Mouse (Mus musculus): Measurements from ENCODE around the gene Ptprd. TPM values are rescaled to one million over a fixed set of nuclear protein-coding genes. Genes with fewer than 3 reads are reported as not detected.

Ptprd gene
- total RNA-seq, 2 experiments from 2014 or later, result 10.4 to 13.5 TPM

DNA sequence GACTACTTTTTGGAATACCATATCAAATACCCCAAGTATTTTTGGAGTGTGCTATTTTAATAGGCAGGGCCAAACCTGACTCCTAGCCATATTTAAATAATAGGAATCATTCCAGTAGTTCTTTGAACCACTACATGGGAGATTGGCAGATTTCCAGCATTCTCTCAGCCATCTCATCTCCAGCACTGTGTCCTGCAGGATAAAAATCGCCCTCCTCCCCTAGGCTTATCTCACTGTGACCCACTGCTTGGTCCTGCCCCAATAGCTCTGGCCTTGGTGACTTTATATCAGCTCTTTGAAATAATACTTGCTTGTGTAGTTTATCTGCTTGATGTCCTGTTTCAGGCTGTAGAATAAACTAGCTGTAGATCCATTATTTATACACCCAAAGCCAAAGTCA lies 1850.2 kb downstream of the Ptprd start:
- no peak for DNase-seq
- intact Hi-C loops (cut with DNase I), result no loop called here

DNA sequence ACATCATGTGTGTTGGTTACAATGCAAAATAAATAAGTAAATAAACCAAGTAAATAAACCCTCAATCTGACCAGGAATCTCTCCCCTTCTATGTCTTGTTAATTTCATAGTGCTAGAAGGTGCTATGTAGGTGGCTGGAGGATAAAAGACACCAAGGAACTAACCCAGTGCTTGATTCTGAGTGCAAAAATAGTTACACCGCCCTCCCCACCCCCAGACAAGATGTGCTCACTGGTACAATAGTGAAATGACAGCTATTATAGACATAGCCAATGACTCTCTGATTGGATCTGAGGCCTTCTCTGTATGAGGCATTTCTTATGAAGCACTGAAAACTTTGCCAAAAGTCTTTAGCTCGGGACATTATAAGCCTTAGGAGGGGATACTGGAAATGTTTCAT lies 1857.6 kb downstream of the Ptprd start:
- no peak for DNase-seq

GRCm38 (mm10) chr4:76352468-76352867 lies 1859.3 kb downstream of the Ptprd start:
- intact Hi-C loops (cut with DNase I), result no loop called here
- DNase-seq, result no peak

More for the DNA sequence above, 1857.6 kb downstream of the Ptprd start:
- intact Hi-C loops (cut with DNase I), result no loop called here

GRCm38 (mm10) chr4:76351201-76351979 lies 1860.4 kb downstream of the Ptprd start:
- no peak for DNase-seq
- intact Hi-C loops (cut with DNase I), result no loop called here

GRCm38 (mm10) chr4:76350241-76350962 lies 1861.4 kb downstream of the Ptprd start:
- intact Hi-C loops (cut with DNase I), result no loop called here
- DNase-seq, result no peak

DNA sequence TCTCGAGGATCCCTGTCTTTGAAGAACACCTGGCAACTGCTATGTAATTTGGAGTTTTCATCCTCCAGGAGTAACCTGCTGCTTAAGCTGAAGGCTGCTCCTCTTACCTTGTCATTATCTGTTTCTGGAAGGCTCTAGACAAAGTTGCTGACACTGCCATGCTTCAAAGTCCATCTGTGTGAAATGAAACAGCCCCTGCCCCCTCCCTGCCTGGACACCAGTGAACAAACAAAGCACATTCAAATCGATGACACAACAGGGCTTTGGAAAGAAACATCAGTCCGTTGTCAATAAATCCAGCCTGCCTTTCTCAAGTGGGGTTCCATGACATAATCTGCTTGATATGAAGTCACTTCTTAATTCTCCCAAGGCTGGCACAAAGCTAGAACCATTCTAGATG lies 1867.7 kb downstream of the Ptprd start:
- intact Hi-C loops (cut with DNase I), result no loop called here
- DNase-seq, result no peak

GRCm38 (mm10) chr4:76337926-76338325 lies 1873.8 kb downstream of the Ptprd start:
- no peak for DNase-seq
- intact Hi-C loops (cut with DNase I), result no loop called here

DNA sequence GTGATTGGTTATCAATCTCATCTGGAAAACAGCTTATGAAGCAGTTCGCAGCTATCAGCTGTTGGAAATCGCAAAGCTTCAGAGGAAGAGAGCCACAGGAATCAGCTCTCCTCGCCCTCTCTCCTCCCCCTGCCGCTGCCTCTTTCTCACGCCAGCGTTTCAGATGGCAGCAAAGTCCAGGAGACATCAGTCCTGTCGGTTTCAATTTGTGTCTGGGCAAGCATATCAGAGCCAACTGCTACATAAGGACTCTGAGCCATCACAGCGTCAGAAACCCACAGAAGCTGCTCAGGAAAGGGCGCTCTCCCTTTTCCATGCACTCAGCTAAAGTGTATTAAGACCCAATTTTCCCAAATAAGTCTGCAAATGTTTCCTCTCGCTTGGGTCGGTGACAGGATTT lies 1884.4 kb downstream of the Ptprd start:
- intact Hi-C loops (cut with DNase I), result no loop called here
- peak in 1 of 2 experiments; percentile 27 for DNase-seq

DNA sequence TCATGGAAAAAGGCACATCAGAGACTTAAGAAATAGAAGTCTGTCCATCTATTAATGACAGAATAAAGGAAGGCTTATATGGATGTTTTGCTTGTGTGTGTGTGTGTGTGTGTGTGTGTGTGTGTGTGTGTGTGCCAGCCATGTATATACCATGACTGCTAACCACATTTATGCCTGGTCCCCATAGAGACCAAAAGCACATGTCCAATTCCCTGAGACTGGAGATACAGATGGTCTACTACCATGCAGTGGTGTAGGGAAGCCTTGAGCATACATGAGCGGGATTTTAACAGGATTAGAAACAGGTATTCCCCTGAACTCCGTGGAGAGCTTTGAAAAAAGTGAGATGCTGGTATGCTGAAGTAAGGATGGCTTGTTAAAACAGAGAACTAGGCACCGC lies 1886.1 kb downstream of the Ptprd start:
- no peak for DNase-seq
- intact Hi-C loops (cut with DNase I), result no loop called here

DNA sequence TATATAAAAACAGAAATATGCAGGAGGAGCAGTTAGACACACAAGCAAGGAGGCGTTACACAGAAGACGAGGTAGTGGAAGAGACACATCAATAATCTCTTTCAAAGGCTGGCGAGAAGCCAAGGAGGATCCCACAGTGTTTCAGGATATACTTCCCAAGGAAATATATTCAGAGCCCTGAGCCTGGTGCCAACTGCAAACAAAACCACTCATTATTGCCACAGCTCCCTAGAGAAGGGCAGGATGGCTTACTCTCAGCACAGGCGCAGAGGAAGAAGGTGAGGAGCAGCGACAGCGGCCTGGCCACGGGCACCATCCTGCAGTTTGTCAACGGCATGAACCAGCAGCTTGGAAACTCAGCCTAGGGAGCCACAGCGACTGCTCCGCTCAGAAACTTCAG lies 1886.8 kb downstream of the Ptprd start:
- intact Hi-C loops (cut with DNase I), result no loop called here
- no peak for DNase-seq

DNA sequence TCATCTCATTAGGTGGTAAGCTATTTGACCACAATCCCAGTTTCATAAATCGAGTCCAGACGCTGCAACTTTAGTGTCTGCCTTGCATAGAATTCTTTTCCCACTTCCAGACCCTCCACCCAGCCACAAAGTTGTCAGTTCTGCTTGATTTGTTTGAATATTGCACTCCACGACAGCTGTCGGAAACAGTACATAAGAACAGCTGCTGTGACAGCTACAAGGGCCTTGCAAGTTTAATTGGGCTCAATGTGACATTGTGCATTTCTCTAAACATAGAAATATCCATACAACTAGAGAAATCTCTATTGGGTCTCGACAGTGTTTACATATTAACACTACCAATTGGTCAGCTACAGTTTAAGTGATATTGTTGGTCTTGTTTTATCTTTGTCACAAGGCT lies 1887.3 kb downstream of the Ptprd start:
- no peak for DNase-seq
- intact Hi-C loops (cut with DNase I), result no loop called here

- intact Hi-C loops (cut with DNase I), result no loop called here
Measured at GRCm38 (mm10) chr4:76319874-76320273, 1891.9 kb downstream of the Ptprd start.

DNA sequence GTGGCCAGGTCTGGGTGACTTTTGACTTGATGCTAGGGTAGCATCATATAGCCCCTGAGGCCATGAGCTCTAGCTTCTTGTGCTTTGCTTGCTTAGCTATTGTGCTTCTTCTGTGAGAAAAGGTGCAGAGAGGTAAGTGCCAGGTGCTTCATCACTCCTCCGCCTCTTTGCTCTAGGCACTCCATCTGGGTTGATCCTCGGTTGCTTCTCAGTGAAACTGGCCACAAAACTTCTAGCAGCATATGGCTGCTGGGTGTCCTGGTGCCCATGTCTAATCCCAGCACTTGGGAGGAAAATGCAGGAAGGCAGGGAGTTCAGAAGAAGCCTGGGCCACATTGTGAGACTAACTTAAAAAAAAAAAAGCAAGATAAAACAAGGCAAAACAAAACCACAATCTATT lies 1895.8 kb downstream of the Ptprd start:
- no peak for DNase-seq

More at GRCm38 (mm10) chr4:76319874-76320273, 1891.9 kb downstream of the Ptprd start:
- DNase-seq, result peak; percentile 7 to 8

GRCm38 (mm10) chr4:76313749-76314148 lies 1898.0 kb downstream of the Ptprd start:
- intact Hi-C loops (cut with DNase I), result no loop called here
- DNase-seq, result no peak

More for the DNA sequence above, 1895.8 kb downstream of the Ptprd start:
- intact Hi-C loops (cut with DNase I), result no loop called here

DNA sequence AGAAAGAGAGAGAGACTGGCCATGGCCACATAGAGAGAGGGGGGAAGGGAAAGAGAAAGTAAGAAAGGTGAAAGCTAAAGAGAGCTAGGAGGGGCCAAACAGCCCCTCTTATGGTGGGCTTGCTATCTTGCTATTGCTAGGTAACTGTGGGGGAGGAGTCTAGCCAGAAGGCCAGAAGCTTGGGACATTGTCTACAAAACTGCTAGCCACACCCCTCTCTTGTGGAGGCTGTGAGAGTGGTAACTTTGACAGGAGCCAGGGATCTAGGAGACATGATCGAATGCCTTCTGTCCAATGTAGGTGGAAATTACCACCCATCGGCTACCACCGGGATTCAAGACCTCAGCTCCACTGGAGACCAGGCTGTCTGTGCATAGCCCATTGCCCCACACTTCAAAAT lies 1899.2 kb downstream of the Ptprd start:
- intact Hi-C loops (cut with DNase I), result no loop called here
- no peak for DNase-seq

DNA sequence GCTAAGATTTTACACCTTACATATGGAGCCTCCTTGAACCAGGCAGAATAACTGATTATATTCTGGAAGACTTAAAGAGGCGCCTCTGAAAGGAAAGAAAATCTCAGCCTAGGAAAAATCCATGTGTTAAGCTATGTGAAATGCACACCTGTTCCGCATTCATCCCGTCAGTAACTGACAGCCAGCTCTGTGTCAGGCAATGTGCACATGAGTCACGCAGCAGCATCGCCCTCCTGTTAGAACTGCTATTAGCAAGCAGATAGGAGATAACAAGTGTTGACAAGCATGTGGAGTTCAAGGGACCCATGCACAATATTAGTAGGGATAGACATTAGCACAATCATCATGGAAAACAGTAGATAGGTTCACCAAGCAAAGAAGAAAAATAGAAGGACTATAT lies 1905.8 kb downstream of the Ptprd start:
- intact Hi-C loops (cut with DNase I), result no loop called here
- DNase-seq, result no peak

GRCm38 (mm10) chr4:76297375-76297774 lies 1914.4 kb downstream of the Ptprd start:
- intact Hi-C loops (cut with DNase I), result no loop called here
- DNase-seq, result no peak

GRCm38 (mm10) chr4:76292733-76293357 lies 1918.9 kb downstream of the Ptprd start:
- intact Hi-C loops (cut with DNase I), result no loop called here
- DNase-seq, result no peak

DNA sequence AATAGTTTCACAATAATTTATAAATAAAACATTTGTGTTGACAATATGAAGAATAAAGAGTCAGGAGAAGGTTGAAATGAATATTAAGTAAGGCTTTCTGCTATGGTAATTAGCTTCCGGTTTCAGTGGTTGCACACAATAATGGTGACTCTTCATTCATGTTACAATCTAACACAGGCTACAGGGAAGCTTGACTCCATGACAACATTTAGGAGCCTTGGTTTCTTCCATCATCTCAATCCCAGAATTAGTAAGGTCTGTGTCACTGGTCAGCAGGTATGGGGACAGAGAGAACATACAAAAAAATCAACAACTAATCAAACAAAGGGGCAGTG lies 1921.3 kb downstream of the Ptprd start:
- intact Hi-C loops (cut with DNase I), result no loop called here
- no peak for DNase-seq

DNA sequence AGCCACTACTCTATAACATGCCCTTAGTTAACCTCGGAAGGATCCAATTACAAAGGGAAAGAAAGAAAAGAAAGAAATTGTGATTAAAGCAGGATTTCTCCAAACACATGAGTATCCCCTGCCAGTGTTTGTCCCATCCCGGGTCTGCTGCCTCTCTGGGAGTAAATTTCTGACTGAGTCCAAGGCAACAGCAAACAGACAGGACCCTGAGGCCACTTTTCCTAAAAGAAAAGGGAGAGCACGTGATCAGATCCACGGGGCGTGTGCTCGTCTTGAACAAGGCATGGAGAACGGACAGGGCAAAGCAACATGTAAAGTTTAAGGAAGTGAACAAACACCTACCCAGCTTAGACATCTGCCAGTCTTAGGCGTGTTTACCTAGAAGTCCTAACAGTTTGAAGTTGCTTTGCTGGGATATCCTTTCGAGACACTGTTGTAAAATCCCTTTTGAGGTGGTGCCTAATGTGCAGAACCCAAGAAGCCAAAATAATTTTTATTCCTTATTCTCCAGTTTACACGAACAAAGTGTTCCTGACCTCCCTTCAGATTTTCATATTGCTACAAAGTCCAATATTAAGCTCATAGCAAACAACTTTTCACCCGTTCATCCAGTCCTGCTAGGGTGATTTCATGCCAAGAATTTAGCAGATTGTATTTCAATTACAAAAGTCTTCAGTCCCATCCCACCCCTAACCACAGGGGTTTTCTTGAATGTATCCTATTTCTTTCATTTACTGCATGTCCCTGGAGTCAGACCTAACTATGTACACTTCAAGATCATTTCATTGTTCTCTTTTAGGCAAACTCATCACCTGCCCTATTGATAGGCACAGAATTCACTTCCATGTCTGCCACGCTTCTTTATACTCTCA lies 1921.9 kb downstream of the Ptprd start:
- intact Hi-C loops (cut with DNase I), result no loop called here
- DNase-seq, result no peak

- DNase-seq, result no peak
- intact Hi-C loops (cut with DNase I), result no loop called here
Measured at GRCm38 (mm10) chr4:76286016-76286415, 1925.7 kb downstream of the Ptprd start.
